Mouse (Mus musculus) stomach, postnatal 0 days (tissue): Measurements from ENCODE around the gene Creg2.

ENCODE experiments used
- CTCF ChIP-seq: IDR thresholded peaks from 2 replicates; pipeline ENCODE4 v1.5.1; 2016; ENCODE audit warnings: antibody characterized with exemption, low read depth, mild to moderate bottlenecking, moderate library complexity
- EP300 ChIP-seq: optimal IDR thresholded peaks from 2 replicates; pipeline ENCODE3; 2016; ENCODE audit warnings: antibody characterized with exemption

GRCm38 (mm10) chr1:39656976-39657529 lies 5.8 kb upstream of the Creg2 start:
- no peak for TF ChIP-seq EP300
- no peak for TF ChIP-seq CTCF
